Mouse (Mus musculus) MEL (cell line): ENCODE data around the gene Hook2. TPM values are rescaled to one million over a fixed set of nuclear protein-coding genes. Genes with fewer than 3 reads are reported as not detected.

Source experiments
- DNase-seq: peaks from one replicate; pipeline ENCODE4 v3.0.0; 2011; ENCODE audit warnings: low read depth, low spot score
- H3K27ac ChIP-seq: 2 replicates; pipeline ENCODE4 v1.5.1; 2012; ENCODE audit warnings: low read depth, mild to moderate bottlenecking, control low read depth, low read length, moderate library complexity; ENCODE audit not compliant: control insufficient read depth
- H3K27me3 ChIP-seq, 2 experiments: fragments of 150-350 bp in 1 of 2; sonication (generic) in 1 of 2; 2 replicates each; pipeline ENCODE4 v1.6.1; 2012; ENCODE audit warnings: low read length in 2 of 2, mild to moderate bottlenecking in 2 of 2, improper control_type of control experiment in 1 of 2, moderate library complexity in 1 of 2; ENCODE audit not compliant: insufficient read depth in 2 of 2, control insufficient read depth in 1 of 2
- H3K36me3 ChIP-seq, 2 experiments: 2 replicates each; pipeline ENCODE4 v1.6.1; 2012 to 2014; ENCODE audit warnings: low read length in 2 of 2, improper control_type of control experiment in 1 of 2, inconsistent platforms in 1 of 2, mild to moderate bottlenecking in 1 of 2; ENCODE audit not compliant: insufficient read depth in 2 of 2, control insufficient read depth in 1 of 2
- H3K4me1 ChIP-seq, 2 experiments: fragments of 150-350 bp in 1 of 2; sonication (generic) in 1 of 2; 2 replicates each; pipeline ENCODE4 v1.6.1; 2012; ENCODE audit warnings: low read length in 2 of 2, improper control_type of control experiment in 1 of 2, mild to moderate bottlenecking in 1 of 2; ENCODE audit not compliant: insufficient read depth in 2 of 2, control insufficient read depth in 1 of 2
- H3K4me3 ChIP-seq, 2 experiments: fragments of 150-350 bp in 1 of 2; sonication (generic) in 1 of 2; 2 replicates each; pipeline ENCODE4 v1.5.1; 2012; ENCODE audit warnings: low read depth in 2 of 2, low read length in 2 of 2, mild to moderate bottlenecking in 2 of 2, moderate library complexity in 2 of 2, control low read depth in 1 of 2, improper control_type of control experiment in 1 of 2; ENCODE audit not compliant: control insufficient read depth in 1 of 2, insufficient read depth in 1 of 2
- H3K79me2 ChIP-seq: 2 replicates; pipeline ENCODE4 v1.6.1; 2012; ENCODE audit warnings: mild to moderate bottlenecking, low read length, moderate library complexity; ENCODE audit not compliant: control insufficient read depth, poor library complexity, insufficient read depth
- H3K9ac ChIP-seq: 2 replicates; pipeline ENCODE4 v1.6.1; 2012; ENCODE audit warnings: low read depth, mild to moderate bottlenecking, control low read depth, low read length, moderate library complexity; ENCODE audit not compliant: control insufficient read depth, poor library complexity, severe bottlenecking
- H3K9me3 ChIP-seq: fragments of 150-350 bp; sonication (generic); replicated peaks from 2 replicates; pipeline ENCODE4 v1.6.1; 2012; ENCODE audit warnings: mild to moderate bottlenecking, low read length, improper control_type of control experiment, moderate library complexity; ENCODE audit not compliant: insufficient read depth
- BHLHE40 ChIP-seq: IDR thresholded peaks from 2 replicates; pipeline ENCODE4 v1.6.1; 2012; ENCODE audit warnings: low read depth, mild to moderate bottlenecking, inconsistent platforms, low read length, improper control_type of control experiment, borderline replicate concordance
- CHD1 ChIP-seq: IDR thresholded peaks from 2 replicates; pipeline ENCODE4 v1.6.1; 2012; ENCODE audit warnings: low read depth, mild to moderate bottlenecking, inconsistent platforms, low read length, improper control_type of control experiment
- CHD2 ChIP-seq: IDR thresholded peaks from 2 replicates; pipeline ENCODE4 v1.6.1; 2011; ENCODE audit warnings: low read length, improper control_type of control experiment
- E2F4 ChIP-seq: IDR thresholded peaks from 2 replicates; pipeline ENCODE4 v1.6.1; 2011; ENCODE audit warnings: low read depth, low read length, improper control_type of control experiment, borderline replicate concordance
- ELF1 ChIP-seq: IDR thresholded peaks from 2 replicates; pipeline ENCODE4 v1.6.1; 2014; ENCODE audit warnings: low read depth, mild to moderate bottlenecking, inconsistent platforms, low read length, improper control_type of control experiment, moderate library complexity
- ETS1 ChIP-seq: IDR thresholded peaks from 2 replicates; pipeline ENCODE4 v1.6.1; 2012; ENCODE audit warnings: low read depth, mild to moderate bottlenecking, inconsistent platforms, low read length, improper control_type of control experiment, moderate library complexity
- GATA1 ChIP-seq: IDR thresholded peaks from 2 replicates; pipeline ENCODE4 v1.6.1; 2011; ENCODE audit warnings: low read depth, low read length, improper control_type of control experiment
- JUND ChIP-seq: IDR thresholded peaks from 2 replicates; pipeline ENCODE4 v1.6.1; 2011; ENCODE audit warnings: low read depth, mild to moderate bottlenecking, improper control_type of control experiment, low read length
- MAX ChIP-seq: IDR thresholded peaks from 2 replicates; pipeline ENCODE4 v1.6.1; 2011; ENCODE audit warnings: low read length, improper control_type of control experiment
- MAZ ChIP-seq: IDR thresholded peaks from 2 replicates; pipeline ENCODE4 v1.6.1; 2012; ENCODE audit warnings: low read depth, mild to moderate bottlenecking, inconsistent platforms, low read length, improper control_type of control experiment
- MXI1 ChIP-seq: IDR thresholded peaks from 2 replicates; pipeline ENCODE4 v1.6.1; 2011; ENCODE audit warnings: mild to moderate bottlenecking, low read depth, low read length, improper control_type of control experiment
- NELFE ChIP-seq: IDR thresholded peaks from 2 replicates; pipeline ENCODE4 v1.6.1; 2011; ENCODE audit warnings: low read depth, low read length, improper control_type of control experiment
- POLR2AphosphoS2 ChIP-seq: IDR thresholded peaks from 2 replicates; pipeline ENCODE4 v1.6.1; 2011; ENCODE audit warnings: low read length, improper control_type of control experiment
- POLR2AphosphoS5 ChIP-seq: IDR thresholded peaks from 2 replicates; pipeline ENCODE4 v1.6.1; 2012; ENCODE audit warnings: low read depth, borderline replicate concordance, mild to moderate bottlenecking, inconsistent platforms, low read length, moderate library complexity, mixed read lengths
- RCOR1 ChIP-seq: IDR thresholded peaks from 2 replicates; pipeline ENCODE4 v1.6.1; 2012; ENCODE audit warnings: low read depth, mild to moderate bottlenecking, inconsistent platforms, low read length, improper control_type of control experiment
- SIN3A ChIP-seq: IDR thresholded peaks from 2 replicates; pipeline ENCODE4 v1.6.1; 2012; ENCODE audit warnings: low read length, improper control_type of control experiment, inconsistent platforms
- TAL1 ChIP-seq: IDR thresholded peaks from 2 replicates; pipeline ENCODE4 v1.6.1; 2012; ENCODE audit warnings: mild to moderate bottlenecking, inconsistent platforms, low read length, moderate library complexity, mixed read lengths
- TBP ChIP-seq: IDR thresholded peaks from 2 replicates; pipeline ENCODE4 v1.8.0; 2011; ENCODE audit warnings: low read depth, low read length, improper control_type of control experiment
- UBTF ChIP-seq: IDR thresholded peaks from 2 replicates; pipeline ENCODE4 v1.6.1; 2012; ENCODE audit warnings: low read depth, mild to moderate bottlenecking, inconsistent platforms, low read length, improper control_type of control experiment, moderate library complexity, borderline replicate concordance; ENCODE audit not compliant: insufficient read depth
- USF1 ChIP-seq: IDR thresholded peaks from 2 replicates; pipeline ENCODE4 v1.6.1; 2014; ENCODE audit warnings: low read depth, mild to moderate bottlenecking, inconsistent platforms, low read length, improper control_type of control experiment, moderate library complexity
- ZKSCAN1 ChIP-seq: IDR thresholded peaks from 2 replicates; pipeline ENCODE4 v1.6.1; 2012; ENCODE audit warnings: low read depth, mild to moderate bottlenecking, inconsistent platforms, low read length, improper control_type of control experiment, moderate library complexity
- ZMIZ1 ChIP-seq: IDR thresholded peaks from 2 replicates; pipeline ENCODE4 v1.6.1; 2012; ENCODE audit warnings: low read depth, mild to moderate bottlenecking, inconsistent platforms, low read length, improper control_type of control experiment, moderate library complexity
- ZNF384 ChIP-seq: IDR thresholded peaks from 2 replicates; pipeline ENCODE4 v1.6.1; 2012; ENCODE audit warnings: low read depth, mild to moderate bottlenecking, inconsistent platforms, low read length, improper control_type of control experiment
- polyA plus RNA-seq, 2 experiments: library from polyadenylated mRNA; stranded (reverse) in 1 of 2; unstranded in 1 of 2; fragments of >175 nt in 1 of 2; fragments of >200 nt in 1 of 2; gene quantifications; 2 replicates each; pipeline versions ENCODE4 v1.2.1 to v1.2.4; 2012; ENCODE audit warnings: low replicate concordance in 2 of 2, low read depth in 1 of 2; ENCODE audit not compliant: insufficient read length in 2 of 2, insufficient read depth in 1 of 2, missing spikeins in 1 of 2
- total RNA-seq: library from RNA; depleted of rRNA; stranded (reverse); fragments of 300-350 nt; gene quantifications from 2 replicates; pipeline ENCODE4 v1.2.3, GENCODE M21; 2012

Hook2 gene
- total and polyA plus RNA-seq, 3 experiments = 10.5 to 17.5 TPM; not detected in 1

- no peaks in the 10 kb centered on the region for H3K79me2 ChIP-seq
- H3K9ac ChIP-seq = no peak overlapping the region
- no peak overlapping the region for H3K4me3 ChIP-seq
- H3K36me3 ChIP-seq = no peaks in the 10 kb centered on the region
- no peak overlapping the region for H3K27ac ChIP-seq
- no peaks in the 10 kb centered on the region for H3K4me1 ChIP-seq
- no peaks in the 10 kb centered on the region for H3K9me3 ChIP-seq
- TF ChIP-seq ELF1 (no peak), GATA1 (no peak), POLR2AphosphoS5 (no peak), MXI1 (no peak), MAZ (no peak), RCOR1 (no peak), JUND (no peak), USF1 (no peak), ZKSCAN1 (no peak), POLR2AphosphoS2 (no peak), UBTF (no peak), CHD2 (no peak), TBP (no peak)
- no peak for DNase-seq
- H3K27me3 ChIP-seq = no peaks in the 10 kb centered on the region
Measured at GRCm38 (mm10) chr8:85007686-85008085, 17.3 kb downstream of the Hook2 start.

- Histone ChIP-seq H3K27ac (no peak overlapping the region), H3K4me3 (no peak overlapping the region), H3K4me1 (no peaks in the 10 kb centered on the region), H3K79me2 (no peaks in the 10 kb centered on the region), H3K9me3 (no peaks in the 10 kb centered on the region), H3K36me3 (no peaks in the 10 kb centered on the region), H3K27me3 (no peaks in the 10 kb centered on the region), H3K9ac (no peak overlapping the region)
- TF ChIP-seq E2F4 (no peak), ETS1 (no peak), ZMIZ1 (no peak), SIN3A (no peak), MAZ (no peak), MXI1 (no peak), ZNF384 (no peak), BHLHE40 (no peak), NELFE (no peak), CHD1 (no peak), TAL1 (no peak), MAX (no peak), ZKSCAN1 (no peak), ELF1 (no peak)
- no peak for DNase-seq
Measured at GRCm38 (mm10) chr8:85011242-85011641, 20.8 kb downstream of the Hook2 start.
